Mouse (Mus musculus) cerebellum, adult 11-12 months (tissue): Measurements from ENCODE around the gene Gstm5.
"Not testable (repeated sequence)": the region's sequence is repeated elsewhere in the genome, so short reads cannot be mapped to it uniquely, and the experiment has no call there.

ENCODE experiments used
- DNase-seq: peaks from one replicate; pipeline ENCODE4 v3.0.0; 2022

Gstm5 gene

GRCm38 (mm10) chr3:107875231-107875630 is 20.4 kb upstream of the Gstm5 start:
- no peak for DNase-seq

DNA sequence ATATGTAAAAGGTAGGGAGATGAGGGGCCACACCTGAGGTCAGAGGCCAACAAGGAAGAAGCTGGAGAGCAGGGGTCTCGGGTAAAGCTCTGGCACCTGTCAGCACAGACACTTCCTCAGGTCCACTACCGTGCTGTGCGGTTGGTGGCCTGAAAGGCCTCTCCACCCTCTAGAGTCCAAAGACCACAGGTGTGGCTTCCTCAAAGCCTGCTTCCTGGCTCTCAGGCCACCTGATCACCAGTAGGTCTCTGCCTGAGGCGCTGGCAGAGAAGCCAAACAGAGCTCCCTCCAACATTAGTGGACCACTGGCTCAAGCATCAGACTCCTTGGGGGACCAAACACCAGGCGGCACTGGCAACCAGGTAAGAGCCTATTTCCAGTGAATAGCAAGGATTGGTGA is 18.6 kb upstream of the Gstm5 start, which contains the start of gene Eps8l3:
Eps8l3 (plus strand) TSS at position 225 of the 400 bp plus-strand sequence.
- DNase-seq: no peak

- DNase-seq: no peak
Measured at GRCm38 (mm10) chr3:107877747-107878736, 17.6 kb upstream of the Gstm5 start.

GRCm38 (mm10) chr3:107887674-107888495 is 7.7 kb upstream of the Gstm5 start:
- peak; percentile 44 for DNase-seq

- not testable (repeated sequence) for DNase-seq
Measured at GRCm38 (mm10) chr3:107889236-107889635, 6.4 kb upstream of the Gstm5 start.

DNA sequence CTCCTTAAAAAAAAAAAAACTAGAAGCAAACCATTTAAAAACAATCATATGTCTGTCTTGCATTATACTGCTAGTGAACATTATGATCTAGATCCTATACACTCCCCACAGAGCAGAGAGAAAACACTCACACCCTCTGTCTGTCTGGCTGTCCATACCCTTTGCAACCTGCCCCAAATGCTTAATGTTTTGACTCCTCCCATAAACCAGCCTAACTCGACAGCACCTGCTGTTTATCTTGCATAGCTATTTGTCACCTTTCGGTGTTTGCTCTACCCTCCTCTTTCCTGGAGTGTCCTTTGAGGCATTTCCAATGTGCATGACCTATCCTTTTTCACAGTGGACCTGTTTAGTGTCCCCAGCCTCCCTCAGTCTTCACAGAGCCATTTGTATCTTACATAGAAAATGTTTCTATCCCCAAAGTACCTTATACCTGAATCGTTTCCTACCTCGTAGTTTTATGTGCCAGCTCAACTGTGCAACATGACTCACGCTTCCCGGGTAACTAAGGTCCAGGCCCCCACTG is 364 bp upstream of the Gstm5 start:
- no peak for DNase-seq

DNA sequence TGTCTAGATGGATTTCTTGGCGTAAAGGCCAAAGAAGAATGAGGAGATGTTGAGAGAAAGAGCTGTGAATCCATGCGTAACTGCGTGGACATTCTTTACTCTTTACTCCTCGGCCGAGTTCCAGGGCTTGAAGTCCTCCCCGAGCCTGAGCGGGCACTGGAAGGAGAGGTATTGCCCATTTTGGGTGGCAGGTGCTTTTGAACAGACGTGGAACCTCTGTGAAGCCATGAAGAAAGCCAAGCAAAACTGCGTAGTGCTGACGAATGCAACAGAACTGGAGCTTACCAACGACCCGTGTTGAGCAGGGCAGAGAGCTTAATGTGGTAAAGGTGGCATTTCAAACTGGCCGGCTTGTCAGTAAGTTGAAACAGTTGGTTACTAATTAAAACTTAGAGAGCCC is 3.1 kb downstream of the Gstm5 start:
- no peak for DNase-seq

DNA sequence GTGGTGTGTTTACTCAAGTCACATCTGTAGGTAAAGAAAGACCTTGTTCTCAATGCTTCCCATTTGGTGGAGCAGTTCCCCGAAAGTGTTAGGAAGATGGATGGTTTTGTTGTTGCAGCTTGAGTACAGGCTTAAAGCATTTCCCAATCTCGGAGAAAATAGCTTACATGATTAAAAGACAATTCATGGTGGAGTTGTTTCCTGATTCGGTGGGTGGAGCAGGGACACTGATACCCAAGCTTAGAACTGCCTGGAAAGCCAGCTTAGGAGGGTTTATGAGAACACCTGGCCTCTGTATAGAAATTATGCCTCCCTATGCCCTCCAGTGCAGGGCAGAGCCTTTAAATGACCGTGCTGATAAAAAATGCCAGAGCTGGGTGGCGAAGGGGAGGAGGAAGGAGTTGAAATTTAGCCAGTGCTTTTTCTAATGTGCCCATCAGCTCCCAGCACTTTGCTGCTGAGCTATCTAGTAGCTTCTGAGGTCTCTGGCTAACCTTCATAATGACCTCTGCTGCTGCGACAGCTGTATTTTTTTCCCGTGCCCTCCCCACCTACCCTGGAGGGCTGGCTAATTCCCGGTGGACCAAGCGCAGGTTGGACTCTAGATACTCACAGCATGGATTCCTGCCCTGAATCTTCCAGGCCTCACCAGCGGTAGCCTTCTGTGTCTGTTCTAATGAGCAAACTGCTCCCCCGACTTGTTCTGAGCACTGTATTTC is 5.5 kb downstream of the Gstm5 start:
- no peak for DNase-seq

DNA sequence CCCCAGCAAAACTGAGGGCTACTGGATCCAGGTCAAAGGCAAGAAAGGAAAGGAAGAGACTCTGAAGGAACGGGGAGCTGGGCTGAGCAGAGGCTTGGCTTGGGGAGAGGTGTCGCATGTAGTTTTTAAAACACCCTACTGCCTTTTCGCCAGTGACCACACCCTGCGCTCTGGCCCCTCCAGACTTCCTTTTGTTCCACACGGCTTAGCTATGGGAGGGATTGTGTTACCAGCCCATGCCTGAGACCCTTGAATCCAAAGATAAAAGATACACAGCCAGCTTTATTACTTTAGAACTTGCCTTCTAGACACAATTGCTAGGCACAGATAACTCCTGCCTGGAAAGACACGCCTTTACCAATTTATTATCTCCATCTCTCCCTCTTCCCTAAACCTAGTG is 10.3 kb downstream of the Gstm5 start:
- no peak for DNase-seq

DNA sequence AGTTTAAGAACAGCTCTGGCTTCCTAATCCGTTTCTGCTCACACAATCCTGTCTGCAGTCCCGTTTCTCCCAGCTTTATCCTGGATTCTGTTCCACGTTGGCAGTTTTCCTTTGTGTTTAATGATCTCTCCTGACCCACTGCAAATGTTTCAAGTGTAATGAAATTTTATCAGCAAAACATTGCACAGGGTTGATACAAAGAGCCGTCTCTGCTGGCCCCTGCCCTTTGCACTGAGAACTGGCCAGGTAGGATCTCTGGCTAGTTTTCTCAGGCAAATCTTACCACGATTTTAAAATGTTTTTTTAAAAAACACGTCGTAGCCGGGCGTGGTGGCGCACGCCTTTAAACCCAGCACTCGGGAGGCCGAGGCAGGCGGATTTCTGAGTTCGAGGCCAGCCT is 21.1 kb downstream of the Gstm5 start:
- no peak for DNase-seq

- no peak for DNase-seq
Measured at GRCm38 (mm10) chr3:107917097-107917496, 21.5 kb downstream of the Gstm5 start.

DNA sequence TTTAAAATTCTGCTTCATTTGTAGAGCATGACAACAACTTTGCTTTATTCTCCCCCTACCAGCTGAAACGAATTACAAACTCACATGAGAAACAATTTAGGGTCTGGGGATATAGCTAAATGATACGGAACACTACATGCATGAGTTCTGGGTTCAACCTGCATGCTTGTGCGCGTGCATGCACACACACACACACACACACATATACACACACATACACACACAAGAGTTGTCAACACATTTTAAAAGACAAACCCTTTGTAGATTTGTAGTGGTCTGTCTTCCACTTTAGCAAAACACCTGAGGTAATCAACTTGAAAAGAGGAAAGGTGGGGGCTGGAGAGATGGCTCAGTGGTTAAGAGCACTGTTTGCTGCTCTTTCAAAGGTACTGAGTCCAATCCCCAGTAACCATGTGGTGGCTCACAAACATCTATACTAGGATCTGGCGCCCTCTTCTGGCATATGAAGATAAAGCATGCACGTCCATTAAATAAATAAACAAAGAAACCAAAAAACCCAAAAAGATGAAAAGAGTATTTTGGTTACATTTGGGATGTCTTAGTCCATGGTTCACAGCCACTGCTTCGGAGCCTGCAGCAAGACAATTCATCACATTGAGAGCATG is 22.3 kb downstream of the Gstm5 start:
- DNase-seq: peak; percentile 20

DNA sequence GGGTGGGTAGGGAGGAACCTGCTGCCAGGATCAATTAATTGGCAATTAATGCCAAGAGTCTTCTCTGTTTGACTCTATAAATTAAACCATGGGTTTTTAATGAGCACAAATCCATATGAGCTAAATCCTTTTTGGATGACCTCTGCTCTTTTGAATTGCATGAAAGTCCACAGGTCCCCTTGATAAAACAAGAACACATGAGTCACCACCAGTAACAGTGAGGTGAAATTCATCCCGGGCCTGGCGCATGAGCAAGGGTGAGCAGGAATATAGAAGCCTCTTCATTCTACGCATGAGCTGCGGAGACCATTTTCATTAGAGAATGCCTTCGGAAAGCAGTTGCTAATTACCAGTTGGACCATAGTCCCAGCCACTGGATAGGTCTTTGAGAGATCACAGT is 24.7 kb downstream of the Gstm5 start:
- DNase-seq: no peak

DNA sequence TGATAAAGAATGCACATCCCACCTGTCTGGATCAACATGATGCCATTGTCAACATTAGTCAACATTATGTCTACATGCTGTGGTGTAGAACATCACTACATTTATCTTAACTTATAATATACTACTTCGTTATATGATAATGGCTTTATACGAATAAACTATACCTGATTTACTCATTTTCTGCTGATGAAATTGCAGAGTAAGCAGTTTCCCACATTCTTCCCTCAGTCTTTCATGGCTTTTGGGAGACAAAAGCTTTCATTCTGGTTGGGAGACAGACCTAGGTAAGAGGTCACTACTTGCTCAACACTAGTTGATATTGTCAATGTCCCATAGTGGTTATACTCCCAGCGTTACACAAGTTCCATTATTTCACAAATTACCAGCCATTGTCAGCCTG is 29.7 kb downstream of the Gstm5 start:
- no peak for DNase-seq

GRCm38 (mm10) chr3:107927841-107928240 is 32.2 kb downstream of the Gstm5 start:
- DNase-seq: no peak

DNA sequence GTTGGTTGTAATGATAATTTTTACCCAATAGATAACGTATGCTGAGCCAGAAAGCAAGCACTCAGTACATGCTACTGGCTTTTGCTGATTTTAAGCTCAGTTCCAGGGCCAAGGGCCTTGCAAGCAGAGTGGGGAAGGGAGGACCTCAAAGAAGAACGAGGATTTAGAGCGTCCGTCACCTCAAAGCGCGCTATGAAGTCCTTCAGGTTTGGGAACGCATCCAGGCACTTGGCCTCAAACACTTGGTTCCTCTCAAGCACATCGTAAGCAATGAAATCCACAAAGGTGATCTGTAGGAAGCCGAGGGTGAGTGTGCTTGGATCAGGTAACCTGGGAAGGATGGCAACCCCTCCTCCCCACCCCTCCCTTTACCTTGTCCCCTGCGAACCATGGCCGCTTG is 33.1 kb downstream of the Gstm5 start:
- DNase-seq: no peak

DNA sequence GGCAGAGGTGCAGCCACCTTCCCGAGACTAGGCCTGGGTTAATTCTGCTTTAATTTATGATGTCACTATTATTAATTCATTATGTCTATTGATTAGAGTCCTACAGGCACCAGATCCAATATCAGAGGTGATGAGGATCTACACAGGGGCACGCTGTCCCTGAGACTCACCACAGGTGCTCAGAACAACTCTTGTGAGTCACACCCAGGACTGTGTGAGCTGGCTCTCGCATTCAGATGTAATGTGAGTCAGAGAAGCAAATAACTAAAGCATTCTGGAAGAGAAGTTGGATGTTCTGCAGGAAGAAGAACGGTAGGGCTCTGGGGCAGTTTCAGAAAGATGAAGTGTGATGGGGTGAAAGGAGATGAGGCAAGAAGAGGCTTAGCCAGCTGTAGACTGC is 33.6 kb downstream of the Gstm5 start:
- DNase-seq: no peak

DNA sequence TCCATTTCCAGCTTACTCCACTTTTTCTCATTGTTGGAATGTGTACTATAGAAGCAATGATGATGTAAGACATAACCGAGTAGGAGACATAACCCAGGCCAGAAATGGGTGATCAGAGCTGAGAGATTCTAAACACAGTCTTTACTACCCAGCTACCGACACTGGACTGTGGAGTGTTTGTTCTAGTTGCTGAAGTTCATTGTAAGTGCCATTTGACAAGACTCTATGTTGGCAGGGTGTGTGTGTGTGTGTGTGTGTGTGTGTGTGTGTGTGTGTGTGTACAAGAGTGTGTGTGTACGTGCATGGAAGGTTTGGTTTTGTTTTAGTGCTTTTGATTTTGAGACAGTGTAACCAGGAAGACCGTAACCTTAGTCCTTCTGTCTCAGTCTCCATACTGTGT is 34.1 kb downstream of the Gstm5 start:
- no peak for DNase-seq

GRCm38 (mm10) chr3:107931134-107931533 is 35.5 kb downstream of the Gstm5 start:
- no peak for DNase-seq

DNA sequence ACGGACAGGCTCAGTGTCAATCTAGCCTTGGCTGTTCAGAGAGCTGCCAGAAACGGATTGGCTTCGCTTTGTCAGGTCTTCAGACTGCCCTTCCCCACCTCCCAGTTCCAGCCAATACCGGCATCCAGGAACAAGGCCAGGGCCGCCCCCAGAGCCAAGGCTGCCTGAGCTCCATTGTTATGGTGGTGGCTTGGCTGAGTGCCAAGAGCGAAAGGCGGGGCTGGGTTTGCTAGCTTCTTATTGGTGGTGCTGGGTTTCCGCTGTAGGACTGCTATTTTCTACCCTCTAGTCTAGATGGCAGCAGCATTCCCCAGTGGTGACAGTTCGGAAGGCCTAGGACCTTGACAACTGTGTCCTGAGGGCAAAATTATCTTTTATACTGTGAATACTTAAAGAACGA is 36.0 kb downstream of the Gstm5 start, which contains the start of gene Gstm7:
Gstm7 (minus strand) TSS at position 148 of the 400 bp plus-strand sequence.
- peak; percentile 94 for DNase-seq

DNA sequence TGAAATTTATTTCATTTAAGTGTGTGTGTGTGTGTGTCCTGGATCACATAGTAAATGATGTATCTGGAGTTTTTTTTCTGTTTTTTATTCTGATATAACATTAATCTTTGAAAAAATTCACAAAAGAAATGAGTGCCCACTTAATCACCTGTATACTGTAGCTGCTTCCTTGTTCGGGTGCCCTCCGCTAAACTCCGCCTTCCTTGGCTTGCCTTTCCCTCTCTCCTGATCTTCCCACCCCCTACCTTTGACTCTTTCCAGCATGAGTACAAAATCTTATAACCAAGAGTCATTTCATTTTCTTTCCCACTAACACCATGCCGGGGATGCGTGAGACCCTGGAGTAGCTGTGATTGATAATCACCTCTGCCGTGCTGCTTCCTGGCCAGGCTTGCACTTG is 36.5 kb downstream of the Gstm5 start:
- no peak for DNase-seq

DNA sequence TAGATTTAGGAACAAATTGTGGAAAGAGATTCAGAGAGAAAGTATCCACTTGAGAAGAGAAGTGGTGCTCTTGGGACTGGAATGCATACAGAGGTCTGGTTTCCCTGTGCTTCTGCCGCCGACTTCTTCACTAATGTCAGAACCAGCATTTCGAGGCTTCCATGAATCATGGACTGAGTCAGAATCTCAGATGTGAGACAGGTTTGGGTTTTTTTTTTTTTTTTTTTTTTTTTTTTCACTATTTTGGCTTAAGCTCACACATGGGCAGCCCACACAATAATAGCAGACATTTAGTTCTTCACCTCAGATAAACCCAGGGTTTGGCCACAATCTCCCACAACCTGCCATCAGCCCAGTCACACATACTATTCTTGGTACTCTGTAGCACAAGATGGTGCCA is 39.6 kb downstream of the Gstm5 start:
- no peak for DNase-seq
